Mouse (Mus musculus) embryonic fibroblast, embryonic 13.5 days (primary cell): ENCODE measurements around the gene Creb3l1.

Source experiments
- CTCF ChIP-seq: IDR thresholded peaks from 2 replicates; pipeline ENCODE4 v1.5.1; 2011; ENCODE audit warnings: mild to moderate bottlenecking, control low read depth, low read length, moderate library complexity, borderline replicate concordance; ENCODE audit not compliant: insufficient read depth
- POLR2A ChIP-seq: IDR thresholded peaks from 2 replicates; pipeline ENCODE4 v1.6.1; 2011; ENCODE audit warnings: low read depth, mild to moderate bottlenecking, control low read depth, low read length, moderate library complexity

DNA sequence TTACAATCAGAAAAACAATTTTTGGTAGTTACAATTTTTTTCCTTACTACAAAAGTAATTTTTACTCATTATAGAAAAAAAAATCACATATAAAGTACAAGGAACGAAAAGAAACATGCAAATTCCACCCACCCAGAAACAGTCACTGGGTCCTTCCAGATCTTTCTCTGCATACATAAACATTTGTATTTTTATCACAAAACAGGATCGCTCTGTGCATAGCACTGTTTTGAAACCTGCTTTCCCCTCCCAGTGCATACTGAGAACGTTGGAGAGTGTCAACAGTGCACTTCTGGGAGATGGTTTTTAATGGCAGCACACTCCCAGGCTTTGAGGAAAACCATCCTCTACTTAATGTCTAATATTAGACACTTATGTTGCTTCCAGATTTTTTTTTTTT is 43.3 kb upstream of the Creb3l1 start:
- no peak for TF ChIP-seq CTCF
- no peak for TF ChIP-seq POLR2A
